Mouse (Mus musculus) liver, adult 2 months (tissue): ENCODE measurements around the gene Sit1. TPM values are rescaled to one million over a fixed set of nuclear protein-coding genes. Genes with fewer than 3 reads are reported as not detected.

Experiments
- DNase-seq: peaks from one replicate; pipeline ENCODE4 v3.0.0-alpha.2; 2011; ENCODE audit warnings: low read depth, low spot score; ENCODE audit errors: extremely low read depth
- H3K27ac ChIP-seq: fragments of 200-500 bp; replicated peaks from 2 replicates; pipeline ENCODE4 v1.5.1; 2012; ENCODE audit warnings: low read depth, mild to moderate bottlenecking, control low read depth, inconsistent platforms, low read length; ENCODE audit not compliant: insufficient read depth
- H3K27me3 ChIP-seq: fragments of 200-500 bp; 2 replicates; pipeline ENCODE4 v1.6.1; 2012; ENCODE audit warnings: mild to moderate bottlenecking, moderate library complexity, low read length, inconsistent platforms; ENCODE audit not compliant: control insufficient read depth, insufficient read depth
- H3K36me3 ChIP-seq: fragments of 200-500 bp; 2 replicates; pipeline ENCODE4 v1.6.1; 2012; ENCODE audit warnings: low read length, inconsistent platforms; ENCODE audit not compliant: control insufficient read depth, insufficient read depth
- H3K4me1 ChIP-seq: fragments of 200-500 bp; 2 replicates; pipeline ENCODE4 v1.6.1; 2011; ENCODE audit warnings: low read length; ENCODE audit not compliant: control insufficient read depth, insufficient read depth
- H3K4me3 ChIP-seq: fragments of 200-500 bp; 2 replicates; pipeline ENCODE4 v1.5.1; 2011; ENCODE audit warnings: low read depth, mild to moderate bottlenecking, control low read depth, low read length, moderate library complexity; ENCODE audit not compliant: insufficient read depth
- H3K79me2 ChIP-seq: fragments of 200-500 bp; 2 replicates; pipeline ENCODE4 v1.6.1; 2012; ENCODE audit warnings: inconsistent platforms, mild to moderate bottlenecking, low read length, moderate library complexity; ENCODE audit not compliant: control insufficient read depth, insufficient read depth
- H3K9ac ChIP-seq: fragments of 200-500 bp; 2 replicates; pipeline ENCODE4 v1.6.1; 2012; ENCODE audit warnings: low read depth, mild to moderate bottlenecking, control low read depth, inconsistent platforms, low read length
- CTCF ChIP-seq: fragments of 200-500 bp; IDR thresholded peaks from 2 replicates; pipeline ENCODE4 v1.5.1; 2011; ENCODE audit warnings: low read depth, low read length, control low read depth
- POLR2A ChIP-seq: fragments of 200-500 bp; IDR thresholded peaks from 2 replicates; pipeline ENCODE4 v1.6.1; 2011; ENCODE audit warnings: low read length, control low read depth; ENCODE audit not compliant: insufficient read depth; ENCODE audit errors: extremely low read depth
- WGBS: fragments of 180-500 bp; shearing (Covaris S2); methylation state at CpG from one replicate; pipeline ENCODE4 v1.1.7; 2018; 5-methylcytosine and 5-hydroxymethylcytosine counted together
- polyA plus RNA-seq: library from polyadenylated mRNA; depleted of rRNA; stranded (reverse); fragments of >200 nt; gene quantifications from 2 replicates; pipeline ENCODE4 v1.2.3, GENCODE M21; 2012
- total RNA-seq: library from RNA; depleted of rRNA; stranded (reverse); fragments of >200 nt; gene quantifications from 2 replicates; pipeline ENCODE4 v1.2.3, GENCODE M21; 2014

The Sit1 gene
- total and polyA plus RNA-seq, 2 experiments = 0.13 TPM; not detected in 1

GRCm38 (mm10) chr4:43456470-43456869, 27.1 kb downstream of the Sit1 start:
- H3K79me2 ChIP-seq = no peaks in the 10 kb centered on the region
- H3K4me1 ChIP-seq = no peaks in the 10 kb centered on the region; the same call in 1 of the 2 replicates
- 47% methylated on average over 4 of the region's 4 CpGs for WGBS
- no peak overlapping the region for H3K27ac ChIP-seq
- H3K9ac ChIP-seq = no peak overlapping the region
- 0 out of 2 replicates have a peak, but pooled peaks cover 6% of the 10 kb centered on the region for H3K27me3 ChIP-seq
- no peak for TF ChIP-seq POLR2A
- TF ChIP-seq CTCF = no peak
- DNase-seq = no peak
- H3K4me3 ChIP-seq = no peak overlapping the region
- H3K36me3 ChIP-seq = no peaks in the 10 kb centered on the region

- H3K27me3 ChIP-seq = 0 out of 2 replicates have a peak, but pooled peaks cover 6% of the 10 kb centered on the region
- TF ChIP-seq POLR2A (no peak), CTCF (no peak; the same call in 1 of the 2 replicates)
- no peak within 1 kb of the TSS for H3K27ac ChIP-seq
- H3K9ac ChIP-seq = peak within 1 kb of the TSS; percentile 9
- H3K4me3 ChIP-seq = peak within 1 kb of the TSS; percentile 45
- no peak for DNase-seq
- WGBS = 39% methylated on average over 20 of the region's 20 CpGs
- no peaks in the 10 kb centered on the region; the same call in 1 of the 2 replicates for H3K4me1 ChIP-seq
- no peaks in the 10 kb centered on the region for H3K79me2 ChIP-seq
- H3K36me3 ChIP-seq = no peaks in the 10 kb centered on the region
These were observed 29.3 kb downstream of the Sit1 start, which contains the start of gene Cd72 for GRCm38 (mm10) chr4:43454041-43454836. Gene Cd72, minus strand, starts transcription at chr4:43454628.

- H3K9ac ChIP-seq = peak overlapping the region; percentile 8; the same call in 1 of the 2 replicates
- no peak overlapping the region for H3K27ac ChIP-seq
- no peaks in the 10 kb centered on the region; the same call in 1 of the 2 replicates for H3K4me1 ChIP-seq
- 5% methylated on average over 18 of the region's 18 CpGs for WGBS
- DNase-seq = no peak
- H3K27me3 ChIP-seq = 0 out of 2 replicates have a peak, but pooled peaks cover 6% of the 10 kb centered on the region
- H3K36me3 ChIP-seq = no peaks in the 10 kb centered on the region
- no peak for TF ChIP-seq POLR2A
- TF ChIP-seq CTCF = no peak
- H3K4me3 ChIP-seq = peak overlapping the region; percentile 45
- no peaks in the 10 kb centered on the region for H3K79me2 ChIP-seq
These were observed 30.1 kb downstream of the Sit1 start for GRCm38 (mm10) chr4:43453413-43453812.

GRCm38 (mm10) chr4:43452315-43452714, 31.2 kb downstream of the Sit1 start:
- H3K4me3 ChIP-seq = no peak overlapping the region
- 44% methylated on average over 11 of the region's 11 CpGs for WGBS
- DNase-seq = no peak
- no peak overlapping the region for H3K9ac ChIP-seq
- H3K27ac ChIP-seq = no peak overlapping the region
- H3K4me1 ChIP-seq = no peaks in the 10 kb centered on the region; the same call in 1 of the 2 replicates
- H3K27me3 ChIP-seq = 0 out of 2 replicates have a peak, but pooled peaks cover 6% of the 10 kb centered on the region
- no peaks in the 10 kb centered on the region for H3K79me2 ChIP-seq
- TF ChIP-seq CTCF (no peak), POLR2A (no peak)
- H3K36me3 ChIP-seq = no peaks in the 10 kb centered on the region

- no peak overlapping the region for H3K4me3 ChIP-seq
- no peaks in the 10 kb centered on the region for H3K79me2 ChIP-seq
- TF ChIP-seq POLR2A = no peak
- no peak for TF ChIP-seq CTCF
- H3K27me3 ChIP-seq = 0 out of 2 replicates have a peak, but pooled peaks cover 6% of the 10 kb centered on the region
- peak; percentile 53 for DNase-seq
- H3K27ac ChIP-seq = no peak overlapping the region
- no peak overlapping the region for H3K9ac ChIP-seq
- WGBS = 51% methylated on average over 3 of the region's 3 CpGs
- peaks cover 6% of the 10 kb centered on the region; the same call in 1 of the 2 replicates for H3K36me3 ChIP-seq
- H3K4me1 ChIP-seq = peaks cover 5% of the 10 kb centered on the region; the same call in 1 of the 2 replicates
These were observed 35.0 kb downstream of the Sit1 start for GRCm38 (mm10) chr4:43448554-43448953.

GRCm38 (mm10) chr4:43447251-43447650, 36.3 kb downstream of the Sit1 start:
- Histone ChIP-seq H3K27me3 (no peaks in the 10 kb centered on the region), H3K4me1 (peaks cover 5% of the 10 kb centered on the region; the same call in 1 of the 2 replicates), H3K36me3 (peaks cover 6% of the 10 kb centered on the region; the same call in 1 of the 2 replicates), H3K27ac (no peak overlapping the region), H3K9ac (no peak overlapping the region), H3K4me3 (no peak overlapping the region), H3K79me2 (no peaks in the 10 kb centered on the region; the same call in 1 of the 2 replicates)
- 88% methylated on average over 13 of the region's 13 CpGs for WGBS
- no peak for DNase-seq
- TF ChIP-seq CTCF (no peak), POLR2A (no peak)
